Mouse (Mus musculus) embryonic facial prominence, embryonic 15.5 days (tissue): ENCODE data around the gene Fhit. TPM values are rescaled to one million over a fixed set of nuclear protein-coding genes. Genes with fewer than 3 reads are reported as not detected.

ENCODE experiments used
- ATAC-seq: fragments of 200-750 bp; cut with Nextera tagmentation; 2 replicates; pipeline ENCODE4 v1.8.0; 2017; ENCODE audit warnings: low read depth, moderate TSS enrichment; ENCODE audit not compliant: insufficient number of reproducible peaks, low FRiP score, low TSS enrichment
- H3K27ac ChIP-seq: fragments of 300-500 bp; sonication (generic); replicated peaks from 2 replicates; pipeline ENCODE4 v1.5.1; 2015; ENCODE audit warnings: mild to moderate bottlenecking, inconsistent platforms
- H3K27me3 ChIP-seq: fragments of 300-500 bp; sonication (generic); 2 replicates; pipeline ENCODE4 v1.6.1; 2015; ENCODE audit warnings: inconsistent platforms
- H3K36me3 ChIP-seq: fragments of 300-500 bp; sonication (generic); 2 replicates; pipeline ENCODE4 v1.6.1; 2015; ENCODE audit warnings: mild to moderate bottlenecking, inconsistent platforms
- H3K4me1 ChIP-seq: fragments of 300-500 bp; sonication (generic); 2 replicates; pipeline ENCODE4 v1.6.1; 2015; ENCODE audit warnings: inconsistent platforms
- H3K4me2 ChIP-seq: fragments of 300-500 bp; sonication (generic); replicated peaks from 2 replicates; pipeline ENCODE4 v1.6.1; 2015; ENCODE audit warnings: mild to moderate bottlenecking, inconsistent platforms
- H3K4me3 ChIP-seq: fragments of 300-500 bp; sonication (generic); replicated peaks from 2 replicates; pipeline ENCODE4 v1.5.1; 2015; ENCODE audit warnings: mild to moderate bottlenecking, inconsistent platforms
- H3K9ac ChIP-seq: fragments of 300-500 bp; sonication (generic); 2 replicates; pipeline ENCODE4 v1.6.1; 2015; ENCODE audit warnings: inconsistent platforms
- H3K9me3 ChIP-seq: fragments of 300-500 bp; sonication (generic); replicated peaks from 2 replicates; pipeline ENCODE4 v1.6.1; 2016; ENCODE audit warnings: inconsistent platforms
- WGBS: fragments of 180-500 bp; shearing (Covaris S2); methylation state at CpG from one replicate; pipeline ENCODE4 v1.1.7; 2015; 5-methylcytosine and 5-hydroxymethylcytosine counted together
- polyA plus RNA-seq: library from polyadenylated mRNA; unstranded; fragments of >200 nt; fragmentation: Nextera tagmentation; extraction: Ambion mirVana; gene quantifications from 2 replicates; pipeline ENCODE4 v1.2.1, GENCODE M21; 2015

Fhit gene
- polyA plus RNA-seq, 1 experiment from 2014 or later = 8.7 TPM

GRCm38 (mm10) chr14:9658445-9658844, 1503.4 kb downstream of the Fhit start:
- H3K4me3 ChIP-seq = no peak overlapping the region
- ATAC-seq = no peak
- no peaks in the 10 kb centered on the region for H3K4me1 ChIP-seq
- no peaks in the 10 kb centered on the region for H3K9me3 ChIP-seq
- H3K4me2 ChIP-seq = no peak overlapping the region
- H3K27ac ChIP-seq = no peak overlapping the region
- H3K36me3 ChIP-seq = no peaks in the 10 kb centered on the region
- 41% methylated on average over 1 of the region's 1 CpGs for WGBS
- no peaks in the 10 kb centered on the region for H3K27me3 ChIP-seq
- H3K9ac ChIP-seq = no peak overlapping the region

DNA sequence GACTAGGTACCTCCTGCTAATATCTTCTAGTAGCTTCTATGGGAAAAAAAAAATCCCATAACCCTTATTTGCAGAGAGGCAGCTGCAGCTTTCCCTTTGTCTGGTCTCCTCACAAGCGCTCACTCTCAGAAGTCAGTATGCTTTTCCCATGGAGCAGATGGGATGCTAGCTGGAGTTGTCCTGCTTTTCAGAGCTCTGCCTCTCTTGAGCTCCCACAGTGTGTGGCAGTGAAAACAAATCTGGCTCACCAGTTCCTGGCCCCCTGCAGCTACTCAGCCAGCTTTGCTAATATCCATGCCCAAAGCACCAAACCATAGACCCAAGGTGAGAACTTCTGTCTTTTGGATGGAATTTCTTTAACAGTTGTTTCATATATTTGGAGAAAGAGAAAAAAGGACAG, 1510.4 kb downstream of the Fhit start:
- Histone ChIP-seq H3K4me2 (no peak overlapping the region), H3K9ac (no peak overlapping the region), H3K4me1 (no peaks in the 10 kb centered on the region), H3K4me3 (no peak overlapping the region), H3K36me3 (no peaks in the 10 kb centered on the region), H3K9me3 (no peaks in the 10 kb centered on the region), H3K27ac (no peak overlapping the region), H3K27me3 (no peaks in the 10 kb centered on the region)
- ATAC-seq = no peak
- 86% methylated on average over 1 of the region's 1 CpGs for WGBS

DNA sequence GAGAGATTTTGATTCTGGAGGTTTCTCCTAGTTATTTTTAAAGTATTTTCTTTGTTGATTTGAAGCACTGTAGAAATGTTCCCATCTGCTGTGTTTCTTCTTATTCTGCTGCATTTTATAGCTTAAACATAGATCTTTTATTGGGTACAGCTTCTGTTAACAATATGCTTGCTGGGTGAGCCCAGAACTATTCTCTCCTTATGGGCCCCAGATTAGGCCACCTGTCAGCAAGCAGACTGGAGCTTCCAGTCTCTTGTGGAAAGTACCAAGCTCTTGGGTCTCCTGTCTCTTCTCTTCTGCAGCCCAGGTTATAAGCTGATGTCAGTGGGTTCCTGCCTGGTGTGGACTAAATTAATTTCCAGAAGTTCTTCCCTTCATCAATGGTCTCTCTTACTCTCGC, 1513.4 kb downstream of the Fhit start:
- H3K27ac ChIP-seq = no peak overlapping the region
- no peaks in the 10 kb centered on the region for H3K9me3 ChIP-seq
- H3K4me3 ChIP-seq = no peak overlapping the region
- H3K4me1 ChIP-seq = no peaks in the 10 kb centered on the region
- H3K36me3 ChIP-seq = no peaks in the 10 kb centered on the region
- no peaks in the 10 kb centered on the region for H3K27me3 ChIP-seq
- H3K9ac ChIP-seq = no peak overlapping the region
- no peak overlapping the region for H3K4me2 ChIP-seq
- 87% methylated on average over 1 of the region's 1 CpGs for WGBS
- no peak for ATAC-seq

GRCm38 (mm10) chr14:9646233-9646632, 1515.6 kb downstream of the Fhit start:
- Histone ChIP-seq H3K36me3 (no peaks in the 10 kb centered on the region), H3K4me3 (no peak overlapping the region), H3K9ac (no peak overlapping the region), H3K4me1 (no peaks in the 10 kb centered on the region), H3K9me3 (no peaks in the 10 kb centered on the region), H3K4me2 (no peak overlapping the region), H3K27ac (no peak overlapping the region), H3K27me3 (no peaks in the 10 kb centered on the region)
- WGBS = 84% methylated on average over 7 of the region's 7 CpGs
- ATAC-seq = no peak

- Histone ChIP-seq H3K27me3 (no peaks in the 10 kb centered on the region), H3K36me3 (no peaks in the 10 kb centered on the region), H3K27ac (no peak overlapping the region), H3K9ac (no peak overlapping the region), H3K4me2 (no peak overlapping the region), H3K4me1 (no peaks in the 10 kb centered on the region), H3K4me3 (no peak overlapping the region), H3K9me3 (no peaks in the 10 kb centered on the region)
- no peak for ATAC-seq
- WGBS = 36% methylated on average over 9 of the region's 9 CpGs
These were observed 1517.3 kb downstream of the Fhit start for GRCm38 (mm10) chr14:9644216-9645166.

DNA sequence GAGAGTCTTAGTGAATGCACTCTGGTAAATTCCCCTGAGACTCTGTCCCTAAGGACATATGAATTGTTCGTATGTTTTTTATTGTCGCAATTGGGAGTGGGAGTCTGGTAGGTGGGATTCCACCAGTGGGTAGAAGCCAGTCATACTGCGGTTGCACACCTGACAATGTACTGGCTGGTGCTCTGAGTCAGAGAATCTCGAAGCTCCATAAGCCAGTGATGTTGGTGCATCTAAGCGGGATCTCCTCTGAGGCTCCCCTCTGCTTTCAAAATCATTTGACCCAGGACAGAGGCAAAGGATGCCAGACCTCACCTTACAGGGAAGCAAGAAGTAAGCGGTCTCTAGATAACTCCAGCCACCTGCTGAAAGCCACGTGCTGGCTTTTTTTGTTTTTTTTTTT, 1518.1 kb downstream of the Fhit start:
- 54% methylated on average over 7 of the region's 7 CpGs for WGBS
- no peak overlapping the region for H3K27ac ChIP-seq
- no peaks in the 10 kb centered on the region for H3K9me3 ChIP-seq
- no peak for ATAC-seq
- H3K4me1 ChIP-seq = no peaks in the 10 kb centered on the region
- no peak overlapping the region for H3K4me3 ChIP-seq
- H3K4me2 ChIP-seq = no peak overlapping the region
- H3K27me3 ChIP-seq = no peaks in the 10 kb centered on the region
- H3K9ac ChIP-seq = no peak overlapping the region
- no peaks in the 10 kb centered on the region for H3K36me3 ChIP-seq

GRCm38 (mm10) chr14:9642628-9643027, 1519.2 kb downstream of the Fhit start:
- Histone ChIP-seq H3K36me3 (no peaks in the 10 kb centered on the region), H3K4me3 (no peak overlapping the region), H3K9ac (no peak overlapping the region), H3K4me1 (no peaks in the 10 kb centered on the region), H3K27ac (no peak overlapping the region), H3K4me2 (no peak overlapping the region), H3K27me3 (no peaks in the 10 kb centered on the region), H3K9me3 (no peaks in the 10 kb centered on the region)
- no peak for ATAC-seq
- WGBS = 81% methylated on average over 6 of the region's 6 CpGs

- H3K9ac ChIP-seq = no peak overlapping the region
- H3K9me3 ChIP-seq = no peaks in the 10 kb centered on the region
- no peaks in the 10 kb centered on the region for H3K36me3 ChIP-seq
- no peak overlapping the region for H3K4me3 ChIP-seq
- no peak for ATAC-seq
- H3K27ac ChIP-seq = no peak overlapping the region
- no peak overlapping the region for H3K4me2 ChIP-seq
- 71% methylated on average over 3 of the region's 3 CpGs for WGBS
- H3K27me3 ChIP-seq = no peaks in the 10 kb centered on the region
- no peaks in the 10 kb centered on the region for H3K4me1 ChIP-seq
These were observed 1519.8 kb downstream of the Fhit start for GRCm38 (mm10) chr14:9642068-9642467.

DNA sequence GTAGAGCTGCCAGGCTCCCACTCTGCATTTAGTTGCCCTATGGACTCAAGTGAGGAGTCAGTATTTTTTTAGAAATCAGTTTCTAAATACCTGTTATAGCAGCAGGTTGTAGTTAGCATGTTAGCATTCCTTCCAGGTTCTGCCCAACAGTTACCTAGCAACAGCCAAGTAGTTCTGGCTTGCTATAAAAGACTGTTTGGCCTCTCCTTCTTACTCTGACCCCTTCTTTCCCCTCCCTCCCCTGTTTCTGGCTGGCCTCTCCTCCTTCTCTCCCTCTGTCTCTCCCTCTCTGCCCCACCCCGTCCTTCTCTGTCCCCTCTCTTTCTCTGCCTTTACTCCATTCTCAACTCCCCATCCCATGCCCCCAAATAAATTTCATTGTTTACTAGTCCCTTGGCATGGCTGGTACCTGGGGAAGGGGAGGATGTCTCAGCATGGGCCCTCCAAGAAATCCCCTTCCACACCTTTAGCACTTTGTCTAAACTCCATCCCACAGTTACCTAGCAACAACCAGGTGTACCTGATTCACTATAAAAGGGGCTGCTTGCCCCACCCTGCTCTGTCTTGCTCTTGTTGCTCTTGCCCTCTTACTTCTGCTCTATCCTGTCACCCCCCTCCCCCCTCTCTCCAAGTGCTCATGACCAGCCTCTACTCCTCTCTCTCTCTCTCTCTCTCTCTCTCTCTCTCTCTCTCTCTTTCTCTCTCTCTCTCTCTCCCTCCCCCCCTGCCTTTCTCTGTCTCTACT, 1527.4 kb downstream of the Fhit start:
- Histone ChIP-seq H3K4me2 (no peak overlapping the region), H3K9me3 (no peaks in the 10 kb centered on the region), H3K9ac (no peak overlapping the region), H3K27me3 (no peaks in the 10 kb centered on the region), H3K4me1 (no peaks in the 10 kb centered on the region), H3K27ac (no peak overlapping the region), H3K36me3 (no peaks in the 10 kb centered on the region), H3K4me3 (no peak overlapping the region)
- no peak for ATAC-seq
- 61% methylated on average over 1 of the region's 1 CpGs for WGBS

DNA sequence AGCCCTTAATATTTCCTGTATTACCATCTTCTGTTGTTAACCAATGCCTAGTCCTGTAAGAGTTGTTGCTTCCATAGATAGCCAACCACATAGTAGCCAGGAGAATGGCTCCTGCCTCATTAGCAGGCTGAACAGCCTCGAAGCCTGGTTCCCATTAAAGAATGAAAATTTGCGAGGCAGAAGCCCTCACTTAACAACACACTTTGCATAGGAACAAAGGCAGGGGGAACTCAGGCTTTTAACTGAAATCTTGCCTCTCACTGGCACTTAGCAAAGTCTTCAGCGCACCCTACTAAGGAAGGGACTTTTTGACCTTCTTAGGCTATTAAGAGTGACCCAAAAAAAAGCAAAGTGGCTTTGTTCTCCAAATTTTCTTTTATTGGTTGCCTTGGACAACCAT, 1529.3 kb downstream of the Fhit start:
- 20% methylated on average over 3 of the region's 3 CpGs for WGBS
- H3K4me2 ChIP-seq = no peak overlapping the region
- no peak overlapping the region for H3K9ac ChIP-seq
- H3K36me3 ChIP-seq = no peaks in the 10 kb centered on the region
- no peaks in the 10 kb centered on the region for H3K9me3 ChIP-seq
- ATAC-seq = no peak
- H3K27ac ChIP-seq = no peak overlapping the region
- H3K27me3 ChIP-seq = no peaks in the 10 kb centered on the region
- no peaks in the 10 kb centered on the region for H3K4me1 ChIP-seq
- H3K4me3 ChIP-seq = no peak overlapping the region

DNA sequence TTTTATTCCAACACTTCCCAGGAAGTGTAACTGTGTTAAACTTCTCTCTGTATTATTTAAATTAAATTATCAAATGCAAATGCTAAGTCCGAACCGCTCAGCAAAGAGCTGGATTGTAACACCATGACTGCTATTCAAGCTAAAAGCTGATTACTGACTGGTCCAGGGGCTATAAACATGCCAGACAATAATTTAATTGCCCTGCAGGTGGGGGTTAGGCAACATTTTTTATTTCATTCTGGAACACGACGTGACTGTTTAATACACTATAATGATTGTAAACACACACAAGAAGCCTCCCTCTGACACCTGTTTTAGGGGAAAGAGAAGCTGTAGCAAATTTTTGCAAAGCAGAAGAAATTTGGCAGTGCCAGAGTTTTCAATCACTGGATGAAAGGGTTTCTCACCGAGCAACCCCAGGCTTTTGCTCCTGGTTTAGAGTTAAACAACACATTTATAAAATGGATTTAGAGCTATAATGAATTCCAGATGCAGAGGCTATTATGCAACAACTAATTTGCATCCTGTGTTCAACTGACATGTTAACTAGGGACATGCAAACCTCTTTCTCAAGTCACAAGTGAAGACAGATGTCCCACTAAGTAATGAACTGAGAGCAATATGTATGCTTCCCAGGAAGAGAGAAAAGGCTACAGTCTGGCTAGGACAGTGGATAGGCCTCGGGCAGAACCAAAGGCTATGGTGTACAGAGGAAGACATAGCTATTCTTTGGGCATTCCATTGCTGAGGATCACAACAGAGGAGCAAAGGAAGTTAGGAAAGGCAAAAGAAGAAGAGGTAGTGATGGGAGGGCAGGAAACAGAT, 1538.4 kb downstream of the Fhit start:
- no peak overlapping the region for H3K4me3 ChIP-seq
- H3K4me1 ChIP-seq = peaks cover 10% of the 10 kb centered on the region; the same call in 1 of the 2 replicates
- ATAC-seq = no peak
- H3K27me3 ChIP-seq = no peaks in the 10 kb centered on the region; the same call in 1 of the 2 replicates
- H3K36me3 ChIP-seq = no peaks in the 10 kb centered on the region
- H3K4me2 ChIP-seq = no peak overlapping the region
- no peak overlapping the region for H3K27ac ChIP-seq
- H3K9ac ChIP-seq = no peak overlapping the region
- 32% methylated on average over 6 of the region's 6 CpGs for WGBS
- no peaks in the 10 kb centered on the region for H3K9me3 ChIP-seq
